Mouse (Mus musculus): ENCODE measurements around the gene Vmac.

DNA sequence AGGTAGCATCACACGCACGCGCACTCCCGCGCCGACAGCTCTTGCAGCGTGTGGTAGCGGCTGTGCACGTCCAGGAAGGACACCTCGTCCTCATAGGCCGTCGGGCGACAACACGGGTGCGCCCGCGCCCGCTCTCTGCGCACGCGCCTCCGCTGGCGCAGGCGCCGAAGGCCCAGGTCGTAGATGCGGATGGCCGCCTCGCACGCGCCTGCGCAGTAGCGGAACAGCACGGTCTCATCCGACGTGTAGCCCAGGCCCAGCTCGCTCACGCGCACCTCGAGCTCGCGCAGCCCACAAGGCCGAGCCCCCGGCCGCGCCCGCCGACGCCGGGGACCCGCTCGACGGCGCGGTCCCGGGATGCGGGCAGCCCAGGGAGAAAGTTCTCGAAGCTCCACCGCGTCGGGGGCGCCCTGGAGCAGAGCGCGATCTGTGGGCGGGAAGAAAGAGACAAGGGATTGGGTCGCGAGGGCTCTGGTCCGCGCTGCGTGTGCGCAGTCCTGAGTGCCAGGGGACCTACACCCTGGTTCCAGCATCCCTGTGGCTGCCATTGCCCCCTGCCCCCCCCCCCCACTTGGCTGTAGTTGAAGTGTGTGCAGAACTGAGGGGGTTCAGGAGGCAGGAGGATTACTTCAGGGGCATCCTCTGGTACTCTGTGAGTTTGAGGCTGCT, 33.7 kb upstream of the Vmac start:
- no peak for TF ChIP-seq CTCF (IDR thresholded peaks at IDR 0.05; ENCODE audit: low read depth)
- TF ChIP-seq EP300 (optimal IDR thresholded peaks at IDR 0.05): no peak

All from stomach, postnatal 0 days (tissue).